In the genomic region with DNA sequence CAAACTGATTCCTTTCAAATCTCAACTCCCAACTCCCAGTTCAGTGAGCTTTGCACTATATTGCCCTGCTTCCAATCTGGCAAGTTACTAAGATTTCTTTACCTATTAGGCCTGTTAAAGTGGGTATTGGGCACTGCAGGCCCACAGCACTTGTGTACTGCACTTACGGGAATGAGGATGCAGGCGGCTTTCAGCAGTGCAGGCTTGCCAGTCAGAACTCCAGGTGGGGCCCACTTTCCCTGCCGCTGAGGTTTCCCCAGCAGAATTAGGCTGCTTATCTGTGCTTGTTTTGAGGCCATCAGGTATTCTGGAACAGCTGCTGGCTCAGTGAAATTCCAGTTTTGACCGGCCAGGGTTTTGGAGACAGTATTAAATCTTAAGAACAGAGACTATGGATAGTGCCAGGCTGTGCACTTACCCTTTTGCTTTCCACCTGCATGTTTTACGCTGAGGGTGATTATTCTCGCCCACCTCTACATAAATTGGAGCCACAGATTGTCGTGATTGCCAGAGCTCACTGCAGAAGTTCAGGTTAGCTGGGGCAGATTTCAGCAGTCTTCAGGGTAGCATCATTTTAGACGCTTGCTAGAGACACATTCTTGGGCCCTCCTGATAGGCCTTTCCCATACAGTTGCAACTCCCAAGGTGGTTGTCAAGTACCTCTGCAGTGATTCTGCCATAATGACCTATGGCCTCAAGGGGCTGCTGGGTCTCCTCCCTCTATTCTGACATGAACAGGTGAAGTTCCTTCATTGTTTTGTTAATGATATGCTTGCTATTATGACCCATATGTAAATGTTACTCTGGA, we compare ENCODE assay signal across 9 mouse cellular contexts. TPM values are rescaled to one million over a fixed set of nuclear protein-coding genes. Genes with fewer than 3 reads are reported as not detected.
DNase-seq lines count a peak whose midpoint lies in the region; ATAC-seq lines count a peak whose summit lies in the region.
"Had no signal": no experiment of that assay in that cellular context is flagged by ENCODE, and none has a peak within 500 bp of the region (broad histone marks: within the 10 kb centered on the region; RNA-seq: fewer than 3 reads in every experiment).

No protein-coding gene starts in this region.

- no peak overlapping the region for H3K4me3 ChIP-seq in forebrain, embryonic 11.5 days (ENCODE audit: low read depth, low read length)
- no peak overlapping the region for H3K4me3 ChIP-seq in forebrain, embryonic 10.5 days
- H3K4me3 ChIP-seq in hindbrain, embryonic 16.5 days (ENCODE audit: low read length) = no peak overlapping the region; the same call in 1 of the 2 replicates
- no peak overlapping the region for H3K4me3 ChIP-seq in stomach, embryonic 15.5 days (replicated peaks)

- peaks cover 10% of the 10 kb centered on the region for H3K36me3 ChIP-seq in forebrain, embryonic 11.5 days (ENCODE audit: control insufficient read depth, insufficient read depth, low read length)
- H3K36me3 ChIP-seq in forebrain, embryonic 10.5 days (replicated peaks) = peaks cover 98% of the 10 kb centered on the region
- H3K36me3 ChIP-seq in hindbrain, embryonic 16.5 days (ENCODE audit: control insufficient read depth, insufficient read depth, low read length) = peaks cover 25% of the 10 kb centered on the region
- peaks cover 34% of the 10 kb centered on the region for H3K36me3 ChIP-seq in stomach, embryonic 15.5 days

- H3K4me1 ChIP-seq in forebrain, embryonic 11.5 days (replicated peaks; ENCODE audit: control insufficient read depth, insufficient read depth, low read length) = peaks cover 36% of the 10 kb centered on the region
- peaks cover 52% of the 10 kb centered on the region for H3K4me1 ChIP-seq in forebrain, embryonic 10.5 days
- H3K4me1 ChIP-seq in hindbrain, embryonic 16.5 days (ENCODE audit: control insufficient read depth, insufficient read depth, low read depth, low read length) = peaks cover 54% of the 10 kb centered on the region
- H3K4me1 ChIP-seq in stomach, embryonic 15.5 days = peaks cover 51% of the 10 kb centered on the region

- no peak overlapping the region for H3K27ac ChIP-seq in forebrain, embryonic 11.5 days (ENCODE audit: low read depth, low read length)
- no peak overlapping the region for H3K27ac ChIP-seq in forebrain, embryonic 10.5 days
- no peak overlapping the region for H3K27ac ChIP-seq in hindbrain, embryonic 16.5 days (ENCODE audit: low read depth, low read length)
- peak overlapping the region; percentile 26; the same call in 1 of the 2 replicates for H3K27ac ChIP-seq in stomach, embryonic 15.5 days

- WGBS in forebrain, embryonic 11.5 days = 65% methylated on average over 8 of the region's 8 CpGs
- WGBS in forebrain, embryonic 10.5 days = 71% methylated on average over 8 of the region's 8 CpGs
- 52% methylated on average over 8 of the region's 8 CpGs for WGBS in hindbrain, embryonic 16.5 days
- 67% methylated on average over 8 of the region's 8 CpGs for WGBS in stomach, embryonic 15.5 days

- ATAC-seq in forebrain, embryonic 11.5 days (replicated peaks; ENCODE audit: low FRiP score) = no peak
- ATAC-seq in hindbrain, embryonic 16.5 days = no peak
- no peak for ATAC-seq in stomach, embryonic 15.5 days (ENCODE audit: insufficient read depth, low FRiP score, low read depth)

- no peak overlapping the region for H3K9ac ChIP-seq in forebrain, embryonic 11.5 days (ENCODE audit: low read length)
- no peak overlapping the region for H3K9ac ChIP-seq in hindbrain, embryonic 16.5 days (ENCODE audit: low read depth, low read length)
- no peak overlapping the region for H3K9ac ChIP-seq in stomach, embryonic 15.5 days

- H3K27me3 ChIP-seq in forebrain, embryonic 11.5 days (ENCODE audit: control insufficient read depth, insufficient read depth, low read length) = no peaks in the 10 kb centered on the region
- H3K27me3 ChIP-seq in forebrain, embryonic 10.5 days (ENCODE audit: poor library complexity, severe bottlenecking) = peaks cover 44% of the 10 kb centered on the region
- no peaks in the 10 kb centered on the region for H3K27me3 ChIP-seq in hindbrain, embryonic 16.5 days (replicated peaks; ENCODE audit: control insufficient read depth, insufficient read depth, low read length)
- H3K27me3 ChIP-seq in stomach, embryonic 15.5 days (replicated peaks) = no peaks in the 10 kb centered on the region

- H3K4me2 ChIP-seq in forebrain, embryonic 11.5 days (ENCODE audit: low read depth, low read length, severe bottlenecking) = no peak overlapping the region
- H3K4me2 ChIP-seq in hindbrain, embryonic 16.5 days (ENCODE audit: low read length) = peak overlapping the region; percentile 57
- H3K4me2 ChIP-seq in stomach, embryonic 15.5 days = no peak overlapping the region

- DNase-seq in forebrain, embryonic 11.5 days (ENCODE audit: low spot score) = peak; percentile 62
- no peak for DNase-seq in forebrain, embryonic 10.5 days (ENCODE audit: extremely low spot score, low spot score)
- peak; percentile 16 for DNase-seq in retina, postnatal 1 day
- DNase-seq in retina, embryonic 14.5 days (ENCODE audit: low spot score) = no peak
- no peak for DNase-seq in thymus, postnatal 14 days
- no peak for DNase-seq in right cerebral cortex, postnatal 36 days (ENCODE audit: low spot score in 2 of 2)
- DNase-seq: cerebellum, adult 11 months had no signal

- no peaks in the 10 kb centered on the region for H3K9me3 ChIP-seq in forebrain, embryonic 11.5 days (ENCODE audit: control insufficient read depth, low read length)
- H3K9me3 ChIP-seq in forebrain, embryonic 10.5 days = no peaks in the 10 kb centered on the region
- no peaks in the 10 kb centered on the region for H3K9me3 ChIP-seq in hindbrain, embryonic 16.5 days (ENCODE audit: control insufficient read depth, low read length)
- no peaks in the 10 kb centered on the region for H3K9me3 ChIP-seq in stomach, embryonic 15.5 days

RNA-seq across cellular contexts. Expression of a gene that starts 7.4 kb away (rescaled TPM):
- polyA plus RNA-seq in forebrain, embryonic 11.5 days (2014; fragmentation: Nextera tagmentation; extraction: Ambion mirVana) = 11.5 and 14.2 TPM in 2 replicates
- 5.2 TPM in 2 replicates for polyA plus RNA-seq in forebrain, embryonic 10.5 days (2016; fragmentation: Nextera tagmentation; extraction: Ambion mirVana)
- 11.2 and 12.4 TPM in 2 replicates for polyA plus RNA-seq in hindbrain, embryonic 16.5 days (2015; fragmentation: Nextera tagmentation; extraction: Ambion mirVana)
- polyA plus RNA-seq in stomach, embryonic 15.5 days (2015; fragmentation: Nextera tagmentation; extraction: Ambion mirVana) = 6.5 and 7.5 TPM in 2 replicates

RNA-seq across cellular contexts. Expression of a gene that starts 42.0 kb away (rescaled TPM):
- polyA plus RNA-seq in forebrain, embryonic 11.5 days (2014; fragmentation: Nextera tagmentation; extraction: Ambion mirVana) = 39.9 and 52.0 TPM in 2 replicates
- 44.5 and 45.0 TPM in 2 replicates for polyA plus RNA-seq in forebrain, embryonic 10.5 days (2016; fragmentation: Nextera tagmentation; extraction: Ambion mirVana)
- 23.4 and 34.0 TPM in 2 replicates for polyA plus RNA-seq in hindbrain, embryonic 16.5 days (2015; fragmentation: Nextera tagmentation; extraction: Ambion mirVana)
- polyA plus RNA-seq in stomach, embryonic 15.5 days (2015; fragmentation: Nextera tagmentation; extraction: Ambion mirVana) = 22.5 and 22.8 TPM in 2 replicates

RNA-seq across cellular contexts. Expression of a gene that starts 58.3 kb away (rescaled TPM):
- polyA plus RNA-seq in forebrain, embryonic 11.5 days (2014; fragmentation: Nextera tagmentation; extraction: Ambion mirVana) = 268 and 273 TPM in 2 replicates
- polyA plus RNA-seq in forebrain, embryonic 10.5 days (2016; fragmentation: Nextera tagmentation; extraction: Ambion mirVana) = 237 and 242 TPM in 2 replicates
- polyA plus RNA-seq in hindbrain, embryonic 16.5 days (2015; fragmentation: Nextera tagmentation; extraction: Ambion mirVana) = 693 and 702 TPM in 2 replicates
- 140 and 149 TPM in 2 replicates for polyA plus RNA-seq in stomach, embryonic 15.5 days (2015; fragmentation: Nextera tagmentation; extraction: Ambion mirVana)

Comparison
In these comparisons a context has a peak if more than half of its experiments do, and no peak if none do; other contexts are left out.
1. DNase-seq: peak in forebrain, embryonic 11.5 days (single experiment) and retina, postnatal 1 day (single experiment); none in forebrain, embryonic 10.5 days (single experiment), retina, embryonic 14.5 days (single experiment), thymus, postnatal 14 days (single experiment) and right cerebral cortex, postnatal 36 days (0 of 2).